Mouse (Mus musculus) heart, embryonic 12.5 days (tissue): Measurements from ENCODE around the gene Slc24a5. TPM values are rescaled to one million over a fixed set of nuclear protein-coding genes. Genes with fewer than 3 reads are reported as not detected.

Experiments used
- ATAC-seq: fragments of 200-750 bp; cut with Nextera tagmentation; 2 replicates; pipeline ENCODE4 v1.8.0; 2017; ENCODE audit warnings: moderate TSS enrichment, moderate library complexity; ENCODE audit not compliant: insufficient number of reproducible peaks, low FRiP score
- H3K27ac ChIP-seq: fragments of 300-500 bp; sonication (generic); 2 replicates; pipeline ENCODE4 v1.5.1; 2016; ENCODE audit warnings: mild to moderate bottlenecking, moderate library complexity; ENCODE audit not compliant: poor library complexity, severe bottlenecking
- H3K27me3 ChIP-seq: fragments of 300-500 bp; sonication (generic); replicated peaks from 2 replicates; pipeline ENCODE4 v1.6.1; 2016; ENCODE audit warnings: mild to moderate bottlenecking, moderate library complexity
- H3K36me3 ChIP-seq: fragments of 300-500 bp; sonication (generic); 2 replicates; pipeline ENCODE4 v1.6.1; 2016; ENCODE audit warnings: mild to moderate bottlenecking, moderate library complexity
- H3K4me1 ChIP-seq: fragments of 300-500 bp; sonication (generic); replicated peaks from 2 replicates; pipeline ENCODE4 v1.6.1; 2016; ENCODE audit warnings: mild to moderate bottlenecking
- H3K4me2 ChIP-seq: fragments of 300-500 bp; sonication (generic); 2 replicates; pipeline ENCODE4 v1.6.1; 2016; ENCODE audit warnings: mild to moderate bottlenecking, moderate library complexity
- H3K4me3 ChIP-seq: fragments of 300-500 bp; sonication (generic); 2 replicates; pipeline ENCODE4 v1.5.1; 2016; ENCODE audit warnings: mild to moderate bottlenecking
- H3K9ac ChIP-seq: fragments of 300-500 bp; sonication (generic); 2 replicates; pipeline ENCODE4 v1.6.1; 2016; ENCODE audit warnings: mild to moderate bottlenecking, moderate library complexity
- H3K9me3 ChIP-seq: fragments of 300-500 bp; sonication (generic); replicated peaks from 2 replicates; pipeline ENCODE4 v1.6.1; 2016; ENCODE audit warnings: mild to moderate bottlenecking, moderate library complexity
- WGBS: fragments of 180-500 bp; shearing (Covaris S2); methylation state at CpG from one replicate; pipeline ENCODE4 v1.1.7; 2016; 5-methylcytosine and 5-hydroxymethylcytosine counted together
- polyA plus RNA-seq: library from polyadenylated mRNA; unstranded; fragments of >200 nt; fragmentation: Nextera tagmentation; extraction: Ambion mirVana; gene quantifications from 2 replicates; pipeline ENCODE4 v1.2.1, GENCODE M21; 2016

Slc24a5 gene
- 2.9 and 4.1 TPM in 2 replicates for polyA plus RNA-seq

DNA sequence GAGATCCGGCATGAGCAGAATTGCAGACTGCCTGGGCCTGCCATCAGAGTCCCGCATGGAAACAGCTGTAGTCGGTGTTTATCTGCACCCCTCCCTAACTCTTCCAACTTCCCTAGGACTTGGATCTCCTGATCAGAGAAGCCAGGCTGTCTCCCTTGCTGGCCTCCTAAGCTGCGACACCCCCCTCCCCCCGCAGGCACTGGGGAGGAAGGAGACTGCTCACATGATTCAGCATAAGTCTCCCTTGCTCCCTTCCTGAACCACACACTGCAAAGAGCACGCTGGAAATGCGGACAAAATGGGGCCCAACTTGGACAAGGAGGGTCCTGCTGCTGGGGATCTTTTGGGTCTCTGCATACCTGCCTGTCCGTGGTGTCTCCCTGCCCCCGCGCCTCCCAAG lies at the start of gene Slc24a5:
Slc24a5 (plus strand) TSS at position 231 of the 400 bp plus-strand sequence.
- Histone ChIP-seq H3K27me3 (no peaks in the 10 kb centered on the region), H3K36me3 (no peaks in the 10 kb centered on the region), H3K9me3 (no peaks in the 10 kb centered on the region), H3K9ac (no peak within 1 kb of the TSS), H3K4me3 (no peak within 1 kb of the TSS), H3K4me1 (peaks cover 17% of the 10 kb centered on the region), H3K4me2 (no peak within 1 kb of the TSS), H3K27ac (no peak within 1 kb of the TSS)
- ATAC-seq, result no peak
- 43% methylated on average over 10 of the region's 10 CpGs for WGBS

DNA sequence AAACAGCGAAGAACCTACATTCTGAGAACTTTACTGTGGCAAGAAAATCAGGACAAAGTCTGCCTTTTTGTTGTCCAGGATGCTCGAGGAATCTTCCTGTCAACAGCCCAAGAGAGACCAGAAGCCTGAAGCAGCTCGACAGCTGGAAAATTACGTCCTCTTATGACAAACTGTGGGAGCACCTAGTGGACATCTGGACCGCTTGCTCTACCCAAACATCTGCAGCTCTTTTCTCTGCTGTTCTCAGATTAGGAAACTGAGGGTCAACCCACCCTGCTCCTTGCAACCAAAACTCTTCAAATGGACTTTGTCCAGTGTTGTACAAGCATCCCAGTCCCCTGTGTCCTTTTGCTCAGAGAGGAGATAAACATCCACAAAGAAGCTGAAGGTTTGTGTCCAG lies 43.5 kb upstream of the Slc24a5 start:
- Histone ChIP-seq H3K9ac (no peak overlapping the region), H3K27ac (no peak overlapping the region), H3K27me3 (no peaks in the 10 kb centered on the region), H3K4me3 (no peak overlapping the region), H3K4me2 (no peak overlapping the region), H3K9me3 (no peaks in the 10 kb centered on the region), H3K4me1 (no peaks in the 10 kb centered on the region), H3K36me3 (no peaks in the 10 kb centered on the region)
- WGBS, result 49% methylated on average over 5 of the region's 5 CpGs
- ATAC-seq, result no peak

DNA sequence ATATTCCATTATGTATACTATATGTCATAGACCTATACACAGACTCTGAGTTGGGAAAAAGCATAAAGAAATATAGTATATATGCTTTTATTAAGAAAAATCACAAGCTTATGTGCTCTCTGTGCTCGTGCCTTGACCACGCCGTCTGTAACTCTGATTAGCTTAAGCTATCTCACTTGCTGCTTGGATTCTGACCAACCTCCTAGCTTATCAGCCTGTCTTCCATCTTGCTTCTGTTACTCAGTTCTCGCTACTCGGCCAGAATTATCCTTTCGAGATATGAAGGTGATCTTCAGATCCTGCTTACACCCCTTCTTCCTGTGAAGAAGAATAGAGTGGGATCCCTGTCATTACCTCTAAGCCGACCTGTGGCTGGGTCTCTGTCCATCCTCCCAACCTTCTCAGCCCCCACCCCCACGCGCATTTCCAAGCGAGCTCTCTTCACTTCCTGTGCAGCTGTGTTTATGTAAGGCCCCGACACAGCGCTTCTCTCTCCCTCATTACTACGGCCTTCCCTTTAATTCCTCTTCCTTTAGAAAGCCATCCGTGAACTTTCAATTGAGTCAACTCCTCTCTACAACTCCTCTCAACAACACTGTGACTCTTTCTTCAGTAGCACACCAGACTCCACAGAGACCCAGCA lies 41.4 kb upstream of the Slc24a5 start:
- peak; percentile 53; the same call in 1 of the 2 replicates for ATAC-seq
- Histone ChIP-seq H3K36me3 (no peaks in the 10 kb centered on the region), H3K27me3 (no peaks in the 10 kb centered on the region), H3K4me1 (no peaks in the 10 kb centered on the region), H3K9ac (no peak overlapping the region), H3K27ac (no peak overlapping the region), H3K9me3 (no peaks in the 10 kb centered on the region), H3K4me3 (peak overlapping the region; percentile 16; the same call in 1 of the 2 replicates), H3K4me2 (peak overlapping the region; percentile 57)
- WGBS, result 36% methylated on average over 14 of the region's 14 CpGs

DNA sequence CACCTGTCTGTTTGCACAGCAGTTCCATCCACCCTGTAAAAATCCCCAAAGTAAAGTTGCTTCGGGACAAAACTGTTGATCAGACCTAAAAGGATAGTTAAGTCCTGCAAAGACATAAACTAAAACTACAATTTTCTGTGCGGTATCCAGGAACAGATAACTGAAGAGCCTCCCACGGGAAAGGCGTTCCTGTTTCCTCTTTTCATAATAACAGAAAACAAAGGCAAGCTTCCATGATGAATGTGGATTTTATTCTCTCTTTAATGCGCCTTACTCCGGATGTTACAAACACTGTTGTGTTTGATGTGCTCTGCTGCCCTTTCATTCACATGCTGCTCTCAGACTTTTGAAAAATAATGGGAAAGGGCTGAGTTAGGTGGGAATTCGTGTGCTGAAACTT lies 37.3 kb upstream of the Slc24a5 start:
- H3K4me3 ChIP-seq, result no peak overlapping the region
- 73% methylated on average over 7 of the region's 7 CpGs for WGBS
- peaks cover 3% of the 10 kb centered on the region; the same call in 1 of the 2 replicates for H3K4me1 ChIP-seq
- ATAC-seq, result no peak
- H3K9ac ChIP-seq, result no peak overlapping the region
- no peaks in the 10 kb centered on the region for H3K36me3 ChIP-seq
- H3K9me3 ChIP-seq, result no peaks in the 10 kb centered on the region
- H3K4me2 ChIP-seq, result no peak overlapping the region
- no peak overlapping the region for H3K27ac ChIP-seq
- H3K27me3 ChIP-seq, result no peaks in the 10 kb centered on the region

DNA sequence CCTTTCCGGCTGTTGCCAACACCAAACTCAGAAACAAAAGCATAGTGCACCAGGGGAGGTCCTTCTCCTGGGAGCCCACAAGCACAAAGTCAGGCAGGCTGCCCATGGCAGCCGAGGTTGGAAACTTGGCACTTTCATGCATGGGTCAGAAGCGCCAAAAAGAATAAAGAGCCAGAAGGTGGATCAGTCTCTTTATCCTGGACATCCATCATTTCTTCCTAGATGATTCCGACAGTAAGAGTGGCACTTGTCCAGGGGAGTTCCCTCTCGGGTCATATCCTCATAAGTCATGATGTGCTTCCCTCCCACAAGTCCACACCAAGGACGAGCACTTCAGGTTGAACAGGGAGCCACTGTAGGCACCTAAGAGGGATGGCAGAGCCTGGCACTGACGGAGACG lies 36.8 kb upstream of the Slc24a5 start:
- no peaks in the 10 kb centered on the region for H3K36me3 ChIP-seq
- no peaks in the 10 kb centered on the region for H3K9me3 ChIP-seq
- ATAC-seq, result no peak
- no peak overlapping the region for H3K4me3 ChIP-seq
- H3K4me1 ChIP-seq, result peaks cover 3% of the 10 kb centered on the region; the same call in 1 of the 2 replicates
- H3K4me2 ChIP-seq, result no peak overlapping the region
- WGBS, result 73% methylated on average over 8 of the region's 8 CpGs
- H3K9ac ChIP-seq, result no peak overlapping the region
- H3K27me3 ChIP-seq, result no peaks in the 10 kb centered on the region
- H3K27ac ChIP-seq, result no peak overlapping the region

DNA sequence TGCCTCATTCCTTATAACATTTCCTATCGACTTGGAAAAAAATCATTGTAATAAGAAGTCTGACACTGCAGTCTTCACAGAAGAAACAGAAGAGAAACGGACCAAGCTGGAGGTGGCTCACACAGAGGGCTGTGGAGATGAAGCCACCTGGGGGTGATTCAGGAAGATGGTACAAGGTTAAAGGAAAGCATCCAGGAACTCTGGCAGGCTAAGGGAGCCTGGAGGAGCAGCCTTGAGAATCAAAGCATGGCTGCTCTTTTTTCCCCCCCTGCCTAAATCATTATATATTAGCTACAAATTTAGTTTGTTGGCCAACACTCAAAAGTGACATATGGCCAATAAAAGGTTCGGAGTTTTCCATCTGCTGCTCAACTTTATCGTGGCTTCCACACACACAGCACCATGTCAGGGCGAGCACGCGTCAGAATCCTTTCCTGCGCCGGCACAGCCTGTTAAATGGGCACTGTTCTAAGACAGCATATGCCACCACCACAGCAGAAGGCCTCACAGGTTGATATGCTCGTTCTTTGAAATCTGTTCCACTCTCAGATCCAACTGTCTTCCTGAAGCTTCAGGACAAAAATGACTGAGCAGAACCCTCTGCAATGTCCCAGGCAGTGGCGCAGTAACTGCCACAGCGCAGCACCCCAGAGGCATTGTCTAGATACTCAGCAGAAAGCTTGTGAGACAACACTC lies 36.2 kb upstream of the Slc24a5 start:
- Histone ChIP-seq H3K4me2 (no peak overlapping the region), H3K36me3 (no peaks in the 10 kb centered on the region), H3K4me3 (no peak overlapping the region), H3K9ac (no peak overlapping the region), H3K9me3 (no peaks in the 10 kb centered on the region), H3K27ac (no peak overlapping the region), H3K27me3 (no peaks in the 10 kb centered on the region), H3K4me1 (peaks cover 3% of the 10 kb centered on the region; the same call in 1 of the 2 replicates)
- WGBS, result 85% methylated on average over 12 of the region's 12 CpGs
- no peak for ATAC-seq

DNA sequence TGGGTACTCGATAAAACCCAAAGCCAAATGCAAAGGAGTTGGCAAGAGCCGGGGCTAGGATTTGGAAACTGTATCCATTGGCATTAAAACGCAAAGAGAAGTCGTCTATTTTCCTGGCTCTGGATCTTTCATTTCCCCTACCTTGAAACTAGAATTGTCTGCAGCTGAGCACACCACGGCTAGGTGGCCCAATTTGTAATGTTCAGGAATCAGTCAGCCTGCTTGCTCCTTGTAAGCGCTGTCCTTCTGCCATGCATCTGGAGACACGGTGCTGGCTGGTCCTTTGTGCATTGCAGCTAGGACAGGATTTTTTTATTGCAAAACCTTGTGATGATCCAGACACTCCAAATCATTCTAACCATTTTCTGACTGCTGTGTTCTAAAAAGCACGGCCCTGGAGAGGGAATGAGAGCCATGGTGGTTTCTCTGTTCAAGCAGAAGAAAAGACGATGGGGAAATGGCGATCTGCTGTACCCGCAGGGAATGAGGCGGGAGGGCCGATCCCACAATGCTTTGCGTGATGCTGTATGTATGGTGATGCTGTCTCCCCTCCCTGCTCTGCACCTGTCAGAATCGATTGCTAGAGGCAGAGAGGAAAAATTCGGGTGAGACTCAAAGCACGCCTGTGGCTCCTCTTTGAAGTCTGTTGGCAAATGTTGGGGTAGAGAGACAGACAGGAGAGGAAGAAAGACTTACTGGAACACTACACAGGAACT lies 35.5 kb upstream of the Slc24a5 start:
- Histone ChIP-seq H3K36me3 (no peaks in the 10 kb centered on the region), H3K4me1 (peaks cover 3% of the 10 kb centered on the region; the same call in 1 of the 2 replicates), H3K4me2 (no peak overlapping the region), H3K27me3 (no peaks in the 10 kb centered on the region), H3K4me3 (no peak overlapping the region), H3K9me3 (no peaks in the 10 kb centered on the region), H3K27ac (no peak overlapping the region), H3K9ac (no peak overlapping the region)
- WGBS, result 73% methylated on average over 17 of the region's 17 CpGs
- ATAC-seq, result no peak

DNA sequence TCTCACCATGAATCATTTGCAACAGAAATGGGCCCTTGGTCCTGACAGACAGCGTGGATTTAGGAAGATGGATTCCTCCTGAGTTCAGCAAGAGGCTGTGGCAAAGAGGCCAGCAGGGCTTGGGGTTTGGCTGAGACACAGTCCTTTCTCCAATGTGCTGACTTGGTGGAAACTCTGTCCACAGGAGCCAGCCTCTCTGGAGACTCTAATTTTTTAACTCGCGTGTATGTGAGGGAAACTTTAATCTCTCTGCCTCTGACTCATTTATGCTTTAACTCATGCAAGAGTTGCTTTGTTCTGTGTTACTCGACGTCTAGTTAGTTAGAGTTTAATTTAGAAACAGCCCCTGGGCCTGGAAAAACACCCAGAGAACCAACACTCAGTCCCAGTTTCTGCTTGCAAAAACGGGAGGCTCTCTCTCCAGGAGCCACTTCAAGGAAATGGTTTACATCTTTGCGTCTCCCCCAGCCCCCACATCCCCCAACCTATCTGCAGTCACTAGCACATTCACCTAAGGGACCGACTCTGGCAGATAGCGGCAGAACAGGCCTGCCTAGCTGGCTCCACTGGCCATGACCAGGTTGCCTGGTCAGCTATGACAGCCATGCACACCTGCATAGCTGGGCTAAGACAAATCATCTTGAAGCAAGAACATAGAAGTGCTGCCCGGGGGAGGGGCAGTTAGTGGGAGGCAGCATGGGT lies 34.7 kb upstream of the Slc24a5 start:
- no peak; the same call in 1 of the 2 replicates for ATAC-seq
- 42% methylated on average over 10 of the region's 10 CpGs for WGBS
- no peak overlapping the region for H3K4me3 ChIP-seq
- H3K4me1 ChIP-seq, result peaks cover 3% of the 10 kb centered on the region; the same call in 1 of the 2 replicates
- H3K27me3 ChIP-seq, result no peaks in the 10 kb centered on the region
- H3K27ac ChIP-seq, result no peak overlapping the region
- no peaks in the 10 kb centered on the region for H3K9me3 ChIP-seq
- H3K9ac ChIP-seq, result no peak overlapping the region
- no peaks in the 10 kb centered on the region for H3K36me3 ChIP-seq
- no peak overlapping the region for H3K4me2 ChIP-seq

DNA sequence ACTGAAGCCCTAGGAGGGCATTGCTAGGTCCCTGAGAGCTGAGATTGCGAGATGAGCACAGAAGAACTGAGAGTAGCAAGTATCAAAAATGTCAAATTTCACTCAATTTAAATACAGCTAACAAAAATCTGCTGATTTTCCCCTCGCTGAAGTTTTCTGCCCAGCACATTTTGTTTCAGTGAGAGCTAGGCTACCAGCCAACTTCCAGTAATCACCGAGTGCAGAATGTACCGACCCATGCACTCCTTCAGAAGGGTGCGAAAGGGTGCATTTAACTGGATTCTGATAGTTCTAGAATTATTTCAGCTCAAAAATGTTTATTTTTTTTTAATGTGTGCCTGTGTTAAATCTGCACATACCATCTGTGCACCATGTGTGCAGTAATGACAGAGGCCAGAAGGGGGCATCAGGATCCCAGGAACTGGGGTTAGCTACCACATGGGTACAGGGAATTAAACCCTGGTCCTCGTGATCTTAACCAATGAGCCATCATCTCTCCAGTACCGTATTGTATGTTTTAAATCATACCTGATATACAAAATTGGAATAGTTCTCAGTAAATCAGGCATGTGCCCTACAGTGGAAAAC lies 12.5 kb upstream of the Slc24a5 start:
- H3K36me3 ChIP-seq, result no peaks in the 10 kb centered on the region
- 77% methylated on average over 7 of the region's 7 CpGs for WGBS
- no peaks in the 10 kb centered on the region for H3K27me3 ChIP-seq
- H3K9ac ChIP-seq, result no peak overlapping the region
- no peak for ATAC-seq
- H3K4me2 ChIP-seq, result no peak overlapping the region
- no peak overlapping the region for H3K4me3 ChIP-seq
- H3K27ac ChIP-seq, result no peak overlapping the region
- H3K9me3 ChIP-seq, result no peaks in the 10 kb centered on the region
- no peaks in the 10 kb centered on the region for H3K4me1 ChIP-seq

DNA sequence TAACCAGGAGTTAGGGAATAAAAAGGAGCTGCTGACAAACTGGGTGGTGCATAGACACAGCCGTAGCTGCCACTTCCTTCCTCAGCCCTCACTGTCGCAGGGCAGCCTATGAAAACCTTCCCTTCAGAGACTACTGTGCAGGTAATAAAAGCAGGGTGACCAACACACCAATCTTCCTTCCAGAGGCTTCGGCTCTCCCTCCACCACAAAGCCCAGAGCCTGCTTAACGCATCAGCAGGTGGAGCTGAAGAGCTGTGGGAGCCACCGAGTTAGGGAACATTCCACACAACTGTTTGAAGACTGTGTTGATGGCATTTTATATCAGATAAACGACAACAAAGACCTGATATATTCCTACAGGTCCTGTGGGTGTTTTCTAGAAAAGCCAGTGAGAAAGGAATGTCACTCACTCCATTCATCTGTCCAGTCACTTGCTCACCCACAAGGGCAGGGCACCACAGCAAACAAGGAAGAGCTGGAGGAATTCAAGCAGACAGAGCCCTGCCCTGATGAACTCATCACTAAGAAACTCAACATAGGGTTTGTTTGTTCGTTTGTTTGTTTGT lies 10.6 kb upstream of the Slc24a5 start:
- Histone ChIP-seq H3K36me3 (no peaks in the 10 kb centered on the region), H3K4me3 (no peak overlapping the region)
- WGBS, result 36% methylated on average over 7 of the region's 7 CpGs

More for the DNA sequence above, 10.6 kb upstream of the Slc24a5 start:
- no peak for ATAC-seq
- 0 out of 2 replicates have a peak, but pooled peaks cover under 1% of the 10 kb centered on the region for H3K4me1 ChIP-seq
- no peak overlapping the region for H3K9ac ChIP-seq
- H3K9me3 ChIP-seq, result no peaks in the 10 kb centered on the region
- no peaks in the 10 kb centered on the region for H3K27me3 ChIP-seq
- H3K4me2 ChIP-seq, result no peak overlapping the region
- no peak overlapping the region for H3K27ac ChIP-seq
